Mouse (Mus musculus) kidney, postnatal 10 days (tissue): ENCODE data around the gene Slc38a4.

Experiments
- DNase-seq: peaks from one replicate; pipeline ENCODE4 v3.0.0; 2021; ENCODE audit warnings: mixed read lengths

Slc38a4 gene

GRCm38 (mm10) chr15:97011599-97012372 is 44.0 kb downstream of the Slc38a4 start:
- no peak for DNase-seq

GRCm38 (mm10) chr15:97009271-97009670 is 46.5 kb downstream of the Slc38a4 start:
- no peak for DNase-seq

- no peak for DNase-seq
Observed at GRCm38 (mm10) chr15:97005631-97006234, 50.0 kb downstream of the Slc38a4 start.

GRCm38 (mm10) chr15:97004525-97004867 is 51.3 kb downstream of the Slc38a4 start:
- no peak for DNase-seq

- peak; percentile 23 for DNase-seq
Observed at GRCm38 (mm10) chr15:97003851-97004524, 51.8 kb downstream of the Slc38a4 start.

- peak; percentile 24 for DNase-seq
Observed at GRCm38 (mm10) chr15:97003186-97003585, 52.6 kb downstream of the Slc38a4 start.

- peak; percentile 16 for DNase-seq
Observed at GRCm38 (mm10) chr15:97002752-97003151, 53.0 kb downstream of the Slc38a4 start.

- peak; percentile 26 for DNase-seq
Observed at GRCm38 (mm10) chr15:97001886-97002285, 53.9 kb downstream of the Slc38a4 start.

GRCm38 (mm10) chr15:97001416-97001815 is 54.3 kb downstream of the Slc38a4 start:
- peak; percentile 16 for DNase-seq

GRCm38 (mm10) chr15:97000319-97001251 is 55.2 kb downstream of the Slc38a4 start:
- peak; percentile 44 for DNase-seq

GRCm38 (mm10) chr15:96999401-96999800 is 56.4 kb downstream of the Slc38a4 start:
- DNase-seq: no peak

- DNase-seq: no peak
Observed at GRCm38 (mm10) chr15:96985618-96986017, 70.1 kb downstream of the Slc38a4 start.

- DNase-seq: peak; percentile 38
Observed at GRCm38 (mm10) chr15:96983581-96984330, 72.0 kb downstream of the Slc38a4 start.

- no peak for DNase-seq
Observed at GRCm38 (mm10) chr15:96975125-96975524, 80.6 kb downstream of the Slc38a4 start.

GRCm38 (mm10) chr15:96974131-96974530 is 81.6 kb downstream of the Slc38a4 start:
- DNase-seq: no peak

GRCm38 (mm10) chr15:96973370-96973769 is 82.4 kb downstream of the Slc38a4 start:
- no peak for DNase-seq

- DNase-seq: no peak
Observed at GRCm38 (mm10) chr15:96972706-96973274, 83.0 kb downstream of the Slc38a4 start.

GRCm38 (mm10) chr15:96971906-96972305 is 83.8 kb downstream of the Slc38a4 start:
- DNase-seq: no peak

GRCm38 (mm10) chr15:96969792-96970191 is 86.0 kb downstream of the Slc38a4 start:
- DNase-seq: no peak

- DNase-seq: no peak
Observed at GRCm38 (mm10) chr15:96968741-96969140, 87.0 kb downstream of the Slc38a4 start.

GRCm38 (mm10) chr15:96966326-96966725 is 89.4 kb downstream of the Slc38a4 start:
- DNase-seq: no peak

- DNase-seq: no peak
Observed at GRCm38 (mm10) chr15:96963735-96964134, 92.0 kb downstream of the Slc38a4 start.
